Mouse (Mus musculus): ENCODE results near the gene Psen2. TPM values are rescaled to one million over a fixed set of nuclear protein-coding genes. Genes with fewer than 3 reads are reported as not detected.

The Psen2 gene
- polyA plus RNA-seq, 1 experiment, result 3.1 TPM

GRCm38 (mm10) chr1:180192866-180193265 lies 70.4 kb downstream of the Psen2 start:
- Histone ChIP-seq H3K79me3 (ENCODE audit: low read depth) (no peaks in the 10 kb centered on the region), H3K36me3 (ENCODE audit: control insufficient read depth, insufficient read depth) (no peaks in the 10 kb centered on the region), H3K4me3 (ENCODE audit: insufficient read depth, poor library complexity, severe bottlenecking) (no peak overlapping the region), H3K79me2 (ENCODE audit: control insufficient read depth, insufficient read depth) (no peaks in the 10 kb centered on the region), H3ac (ENCODE audit: control insufficient read depth, insufficient read length, low read depth) (no peak overlapping the region), H3K27me3 (ENCODE audit: control insufficient read depth, insufficient read depth, insufficient read length) (peaks cover 49% of the 10 kb centered on the region)
- TF ChIP-seq USF1 (IDR thresholded peaks at IDR 0.05; ENCODE audit: low read depth) (no peak), FOSL1 (IDR thresholded peaks at IDR 0.05; ENCODE audit: insufficient read depth, low read length, poor library complexity, severe bottlenecking) (no peak), MYOD1 (IDR thresholded peaks at IDR 0.05; ENCODE audit: control insufficient read depth, insufficient read length, low read depth) (no peak), CEBPB (IDR thresholded peaks at IDR 0.05; ENCODE audit: low read depth) (no peak), CTCF (IDR thresholded peaks at IDR 0.05; ENCODE audit: control insufficient read depth, insufficient read depth, insufficient read length) (no peak), MYOG (IDR thresholded peaks at IDR 0.05; ENCODE audit: control insufficient read depth, extremely low read depth, insufficient read length) (no peak), MAX (IDR thresholded peaks at IDR 0.05) (no peak)

GRCm38 (mm10) chr1:180191651-180192220 lies 71.5 kb downstream of the Psen2 start:
- peaks cover 53% of the 10 kb centered on the region for H3K27me3 ChIP-seq (ENCODE audit: control insufficient read depth, insufficient read depth, insufficient read length)
- no peak overlapping the region for H3ac ChIP-seq (ENCODE audit: control insufficient read depth, insufficient read length, low read depth)
- no peak overlapping the region for H3K4me3 ChIP-seq (ENCODE audit: insufficient read depth, poor library complexity, severe bottlenecking)
- H3K79me3 ChIP-seq (ENCODE audit: low read depth), result no peaks in the 10 kb centered on the region
- TF ChIP-seq MYOD1 (IDR thresholded peaks at IDR 0.05; ENCODE audit: control insufficient read depth, insufficient read length, low read depth), result no peak
- TF ChIP-seq MYOG (IDR thresholded peaks at IDR 0.05; ENCODE audit: control insufficient read depth, extremely low read depth, insufficient read length), result no peak
- TF ChIP-seq CEBPB (IDR thresholded peaks at IDR 0.05; ENCODE audit: low read depth), result no peak
- TF ChIP-seq FOSL1 (IDR thresholded peaks at IDR 0.05; ENCODE audit: insufficient read depth, low read length, poor library complexity, severe bottlenecking), result no peak
- TF ChIP-seq USF1 (IDR thresholded peaks at IDR 0.05; ENCODE audit: low read depth), result no peak
- no peak for TF ChIP-seq MAX (IDR thresholded peaks at IDR 0.05)
- no peak for TF ChIP-seq CTCF (IDR thresholded peaks at IDR 0.05; ENCODE audit: control insufficient read depth, insufficient read depth, insufficient read length)
- H3K36me3 ChIP-seq (ENCODE audit: control insufficient read depth, insufficient read depth), result no peaks in the 10 kb centered on the region
- no peaks in the 10 kb centered on the region for H3K79me2 ChIP-seq (ENCODE audit: control insufficient read depth, insufficient read depth)

DNA sequence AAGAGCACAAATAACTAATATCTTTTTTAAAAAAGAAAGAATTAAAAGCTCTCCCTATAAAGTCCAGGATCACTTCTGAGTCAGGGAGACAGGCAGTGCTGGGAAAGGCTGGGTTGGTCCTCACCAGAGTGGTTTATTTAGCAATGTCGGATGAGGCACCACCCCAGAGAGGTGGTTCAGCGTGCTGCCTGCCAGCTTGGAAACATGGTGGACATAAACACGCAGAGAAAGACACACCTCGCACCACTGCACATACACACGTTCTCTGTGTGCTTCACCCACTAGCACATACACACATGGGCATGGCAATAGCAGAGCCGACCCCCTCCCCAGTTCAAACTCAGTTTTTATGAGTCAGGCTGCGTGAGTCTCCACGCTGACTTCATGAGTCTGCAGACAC lies 72.1 kb downstream of the Psen2 start:
- Histone ChIP-seq H3K79me2 (ENCODE audit: control insufficient read depth, insufficient read depth) (no peaks in the 10 kb centered on the region), H3ac (ENCODE audit: control insufficient read depth, insufficient read length, low read depth) (no peak overlapping the region), H3K36me3 (ENCODE audit: control insufficient read depth, insufficient read depth) (no peaks in the 10 kb centered on the region), H3K27me3 (ENCODE audit: control insufficient read depth, insufficient read depth, insufficient read length) (peaks cover 59% of the 10 kb centered on the region), H3K79me3 (ENCODE audit: low read depth) (no peaks in the 10 kb centered on the region), H3K4me3 (ENCODE audit: insufficient read depth, poor library complexity, severe bottlenecking) (no peak overlapping the region)
- TF ChIP-seq CEBPB (IDR thresholded peaks at IDR 0.05; ENCODE audit: low read depth), result no peak
- no peak for TF ChIP-seq CTCF (IDR thresholded peaks at IDR 0.05; ENCODE audit: control insufficient read depth, insufficient read depth, insufficient read length)
- no peak for TF ChIP-seq MYOG (IDR thresholded peaks at IDR 0.05; ENCODE audit: control insufficient read depth, extremely low read depth, insufficient read length)
- TF ChIP-seq USF1 (IDR thresholded peaks at IDR 0.05; ENCODE audit: low read depth), result no peak
- no peak for TF ChIP-seq MAX (IDR thresholded peaks at IDR 0.05)
- TF ChIP-seq FOSL1 (IDR thresholded peaks at IDR 0.05; ENCODE audit: insufficient read depth, low read length, poor library complexity, severe bottlenecking), result no peak
- no peak for TF ChIP-seq MYOD1 (IDR thresholded peaks at IDR 0.05; ENCODE audit: control insufficient read depth, insufficient read length, low read depth)

- Histone ChIP-seq H3K79me3 (ENCODE audit: low read depth) (no peaks in the 10 kb centered on the region), H3K36me3 (ENCODE audit: control insufficient read depth, insufficient read depth) (no peaks in the 10 kb centered on the region), H3ac (ENCODE audit: control insufficient read depth, insufficient read length, low read depth) (no peak overlapping the region), H3K79me2 (ENCODE audit: control insufficient read depth, insufficient read depth) (no peaks in the 10 kb centered on the region), H3K4me3 (ENCODE audit: insufficient read depth, poor library complexity, severe bottlenecking) (no peak overlapping the region), H3K27me3 (ENCODE audit: control insufficient read depth, insufficient read depth, insufficient read length) (peaks cover 62% of the 10 kb centered on the region)
- TF ChIP-seq CTCF (IDR thresholded peaks at IDR 0.05; ENCODE audit: control insufficient read depth, insufficient read depth, insufficient read length), result no peak
- no peak for TF ChIP-seq FOSL1 (IDR thresholded peaks at IDR 0.05; ENCODE audit: insufficient read depth, low read length, poor library complexity, severe bottlenecking)
- no peak for TF ChIP-seq USF1 (IDR thresholded peaks at IDR 0.05; ENCODE audit: low read depth)
- TF ChIP-seq CEBPB (IDR thresholded peaks at IDR 0.05; ENCODE audit: low read depth), result no peak
- TF ChIP-seq MAX (IDR thresholded peaks at IDR 0.05), result no peak
- TF ChIP-seq MYOD1 (IDR thresholded peaks at IDR 0.05; ENCODE audit: control insufficient read depth, insufficient read length, low read depth), result no peak
- TF ChIP-seq MYOG (IDR thresholded peaks at IDR 0.05; ENCODE audit: control insufficient read depth, extremely low read depth, insufficient read length), result no peak
Measured at GRCm38 (mm10) chr1:180188951-180189350, 74.3 kb downstream of the Psen2 start.

- no peak overlapping the region for H3K4me3 ChIP-seq (ENCODE audit: insufficient read depth, poor library complexity, severe bottlenecking)
- H3K79me2 ChIP-seq (ENCODE audit: control insufficient read depth, insufficient read depth), result no peaks in the 10 kb centered on the region
- H3K79me3 ChIP-seq (ENCODE audit: low read depth), result no peaks in the 10 kb centered on the region
- H3ac ChIP-seq (ENCODE audit: control insufficient read depth, insufficient read length, low read depth), result no peak overlapping the region
- peaks cover 48% of the 10 kb centered on the region for H3K27me3 ChIP-seq (ENCODE audit: control insufficient read depth, insufficient read depth, insufficient read length)
- TF ChIP-seq MAX (IDR thresholded peaks at IDR 0.05) (no peak), MYOG (IDR thresholded peaks at IDR 0.05; ENCODE audit: control insufficient read depth, extremely low read depth, insufficient read length) (no peak), CTCF (IDR thresholded peaks at IDR 0.05; ENCODE audit: control insufficient read depth, insufficient read depth, insufficient read length) (no peak), CEBPB (IDR thresholded peaks at IDR 0.05; ENCODE audit: low read depth) (no peak), FOSL1 (IDR thresholded peaks at IDR 0.05; ENCODE audit: insufficient read depth, low read length, poor library complexity, severe bottlenecking) (no peak), USF1 (IDR thresholded peaks at IDR 0.05; ENCODE audit: low read depth) (no peak), MYOD1 (IDR thresholded peaks at IDR 0.05; ENCODE audit: control insufficient read depth, insufficient read length, low read depth) (no peak)
- H3K36me3 ChIP-seq (ENCODE audit: control insufficient read depth, insufficient read depth), result no peaks in the 10 kb centered on the region
Measured at GRCm38 (mm10) chr1:180186371-180186770, 76.9 kb downstream of the Psen2 start.
